Mouse (Mus musculus): Measurements from ENCODE around the gene Acer3.
"Not testable (repeated sequence)": the region's sequence is repeated elsewhere in the genome, so short reads cannot be mapped to it uniquely, and the experiment has no call there.

Gene Acer3

GRCm38 (mm10) chr7:98289585-98289984 lies 31.4 kb downstream of the Acer3 start:
- DNase-seq (ENCODE audit: low spot score in 2 of 2), result no peak

GRCm38 (mm10) chr7:98276263-98276662 lies 44.7 kb downstream of the Acer3 start:
- no peak for DNase-seq (ENCODE audit: low spot score in 2 of 2)

- not testable (repeated sequence) for DNase-seq (ENCODE audit: low spot score in 2 of 2)
These were observed 52.8 kb downstream of the Acer3 start for GRCm38 (mm10) chr7:98268166-98268565.

DNA sequence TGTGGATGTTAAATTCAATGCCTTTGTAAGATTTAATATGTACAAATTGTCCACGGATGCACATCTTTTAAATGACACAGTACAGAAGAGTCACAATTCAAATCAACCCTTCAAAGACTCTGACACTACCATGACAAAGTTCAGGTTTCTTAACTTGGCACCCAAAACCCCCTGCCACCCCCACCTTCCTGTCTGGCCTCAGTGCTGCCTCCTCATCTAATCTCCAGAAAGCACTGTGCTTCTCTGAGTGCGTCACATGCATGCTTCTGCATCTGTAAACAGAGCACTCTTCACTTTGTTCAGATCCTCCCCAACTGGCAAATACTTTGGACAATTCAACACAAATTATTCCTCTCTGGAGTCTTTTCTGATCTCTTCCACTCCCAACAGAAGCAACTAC lies 68.5 kb downstream of the Acer3 start:
- no peak for DNase-seq (ENCODE audit: low spot score in 2 of 2)

DNA sequence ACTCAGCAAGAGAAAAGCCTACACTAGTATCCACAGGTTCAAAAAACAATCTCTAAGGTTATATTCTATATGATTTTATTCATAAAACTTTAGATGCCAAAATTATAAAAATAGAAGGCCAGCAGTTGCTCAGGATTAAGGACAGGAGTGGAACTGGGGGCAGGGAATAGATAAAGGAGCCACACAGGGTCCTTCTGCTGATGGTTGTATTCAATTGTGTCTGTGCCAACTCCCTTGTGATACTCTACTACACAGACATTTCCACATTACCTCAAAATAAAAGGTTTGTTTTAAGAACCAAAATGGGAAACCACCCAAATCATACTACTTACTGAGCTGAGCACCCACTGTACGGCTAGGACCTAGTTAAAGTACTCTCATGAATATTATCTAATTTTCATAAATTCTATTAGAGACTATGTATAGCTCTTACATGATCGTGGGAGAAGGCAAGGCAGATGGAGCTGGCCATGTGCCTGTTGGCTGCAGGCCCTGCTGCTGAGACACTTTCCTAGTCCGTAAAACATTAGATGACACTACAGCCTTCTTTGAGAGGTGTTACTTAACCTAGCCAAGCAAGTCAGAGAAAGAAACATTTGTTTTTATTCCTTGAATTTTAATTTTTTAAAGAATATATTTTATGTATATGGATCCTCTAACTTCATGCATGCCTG lies 84.2 kb downstream of the Acer3 start:
- DNase-seq (ENCODE audit: low spot score in 2 of 2), result peak in 1 of 2 experiments; percentile 44

DNA sequence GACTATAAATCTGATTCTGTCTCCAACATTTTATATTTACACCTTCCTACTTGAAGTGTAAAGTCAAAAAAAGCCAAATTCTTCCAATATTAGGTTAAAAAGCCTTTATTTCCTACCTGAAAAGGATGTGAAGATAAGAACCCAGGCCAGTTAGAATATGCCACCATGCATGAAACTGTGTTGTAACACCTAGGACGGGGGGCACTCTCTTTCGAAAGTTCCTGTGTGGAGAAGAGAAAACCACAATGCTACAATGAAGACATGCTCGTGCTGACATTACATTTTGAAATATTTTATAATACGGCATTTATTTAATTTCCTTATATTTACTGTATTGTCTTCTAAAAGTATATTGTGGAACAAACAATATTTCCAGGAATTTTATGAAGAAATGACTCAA lies 97.2 kb downstream of the Acer3 start:
- no peak for DNase-seq (ENCODE audit: low spot score in 2 of 2)

DNA sequence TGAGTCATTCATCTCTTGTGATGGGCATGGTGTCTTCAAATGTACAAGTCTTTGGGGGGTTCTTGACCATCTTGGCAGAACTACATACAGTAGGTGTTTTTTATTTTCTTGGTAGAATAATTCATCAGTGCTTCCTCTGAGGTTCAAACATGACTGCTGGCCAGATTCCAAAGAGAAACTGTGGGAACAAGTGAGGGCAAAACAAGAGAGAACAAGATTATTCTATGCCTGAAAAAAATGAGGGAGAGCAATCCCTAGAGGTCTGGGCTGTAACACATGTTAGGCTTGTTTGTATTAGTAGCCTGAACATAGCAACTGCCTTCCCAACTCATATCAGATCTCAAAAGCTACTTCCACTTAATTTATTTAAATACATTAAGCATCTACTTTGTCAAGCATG lies 104.3 kb downstream of the Acer3 start:
- no peak for DNase-seq (ENCODE audit: low spot score in 2 of 2)

GRCm38 (mm10) chr7:98202946-98203345 lies 118.1 kb downstream of the Acer3 start:
- DNase-seq (ENCODE audit: low spot score in 2 of 2), result no peak

DNA sequence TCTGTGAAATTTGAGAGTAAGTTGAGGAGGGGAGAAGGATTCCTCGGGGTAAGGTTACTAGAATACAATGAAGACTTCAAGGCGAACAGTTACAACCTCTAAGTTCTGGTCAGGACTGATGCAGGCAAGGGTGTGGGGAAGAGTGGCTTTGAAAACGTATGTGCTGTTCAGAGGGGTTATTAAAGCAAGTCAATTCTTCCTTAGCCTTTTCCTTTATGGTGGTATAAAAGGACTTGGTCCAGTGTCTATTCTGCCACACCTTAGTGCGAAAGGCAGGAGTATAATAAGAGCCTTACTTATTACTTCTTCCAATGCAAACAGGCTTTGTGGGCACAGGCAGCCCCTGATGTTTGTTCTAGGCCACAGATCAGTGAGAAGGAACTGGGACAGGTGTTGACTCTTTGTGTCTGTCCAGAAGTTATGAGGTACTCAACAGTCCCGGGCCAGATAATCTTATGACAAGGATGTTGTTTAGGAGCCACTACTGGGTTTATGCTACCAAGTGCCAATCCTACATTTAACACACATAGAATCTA lies 119.4 kb downstream of the Acer3 start:
- DNase-seq (ENCODE audit: low spot score in 2 of 2), result no peak

DNA sequence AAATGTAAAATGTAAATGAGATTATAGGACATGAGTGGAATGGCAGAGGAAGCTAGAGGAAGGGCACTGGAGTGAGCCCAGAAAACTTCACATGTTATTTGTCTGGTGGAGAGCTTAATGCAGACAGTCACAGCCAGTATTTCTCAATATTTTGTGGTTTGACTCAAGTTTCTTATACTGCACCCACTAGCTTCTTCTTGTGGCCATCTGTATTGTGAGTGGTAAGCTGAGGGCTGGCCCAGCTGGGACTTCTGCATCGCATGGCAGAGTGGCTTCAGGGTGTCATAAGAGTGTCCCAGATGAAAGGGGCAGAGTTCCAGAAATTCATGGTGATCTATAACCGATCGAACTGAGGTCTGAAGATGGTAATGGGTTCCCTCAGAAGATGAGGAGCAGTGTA lies 120.6 kb downstream of the Acer3 start:
- no peak for DNase-seq (ENCODE audit: low spot score in 2 of 2)

GRCm38 (mm10) chr7:98199381-98199780 lies 121.6 kb downstream of the Acer3 start, which contains the start of gene B3gnt6:
Gene B3gnt6, minus strand, starts transcription at chr7:98199481.
- DNase-seq (ENCODE audit: low spot score in 2 of 2), result no peak

DNA sequence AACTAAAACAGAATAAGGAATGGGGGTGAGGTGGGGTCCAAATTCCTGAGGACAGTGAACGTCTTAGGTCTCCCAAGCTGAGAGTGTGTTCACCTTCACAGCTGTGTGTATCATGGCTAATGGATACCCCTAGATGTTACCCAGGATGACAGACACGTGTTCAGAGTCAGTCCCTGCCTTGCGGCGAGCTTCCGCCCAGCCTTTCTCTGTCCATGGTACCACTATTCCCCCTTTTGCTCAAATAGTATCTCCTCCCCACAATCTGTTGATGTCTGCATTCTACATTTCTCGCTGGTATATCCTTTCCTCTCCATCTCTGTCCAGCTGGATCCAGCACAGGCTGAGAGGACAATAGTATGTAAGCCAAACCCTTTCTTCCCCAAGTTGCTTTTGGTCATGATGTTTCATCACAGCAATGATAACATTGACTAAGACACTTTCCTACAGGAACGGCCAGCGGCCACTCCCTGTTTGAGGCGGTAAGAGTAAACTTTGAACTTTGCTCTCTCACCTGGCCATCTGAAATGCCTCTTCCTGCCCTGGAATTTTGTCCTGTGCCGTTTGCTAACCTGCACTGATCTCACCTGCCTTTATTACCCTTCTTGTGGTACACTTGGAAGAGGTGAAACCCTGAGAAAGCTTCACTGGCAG lies 125.7 kb downstream of the Acer3 start:
- DNase-seq (ENCODE audit: low spot score in 2 of 2), result no peak

DNA sequence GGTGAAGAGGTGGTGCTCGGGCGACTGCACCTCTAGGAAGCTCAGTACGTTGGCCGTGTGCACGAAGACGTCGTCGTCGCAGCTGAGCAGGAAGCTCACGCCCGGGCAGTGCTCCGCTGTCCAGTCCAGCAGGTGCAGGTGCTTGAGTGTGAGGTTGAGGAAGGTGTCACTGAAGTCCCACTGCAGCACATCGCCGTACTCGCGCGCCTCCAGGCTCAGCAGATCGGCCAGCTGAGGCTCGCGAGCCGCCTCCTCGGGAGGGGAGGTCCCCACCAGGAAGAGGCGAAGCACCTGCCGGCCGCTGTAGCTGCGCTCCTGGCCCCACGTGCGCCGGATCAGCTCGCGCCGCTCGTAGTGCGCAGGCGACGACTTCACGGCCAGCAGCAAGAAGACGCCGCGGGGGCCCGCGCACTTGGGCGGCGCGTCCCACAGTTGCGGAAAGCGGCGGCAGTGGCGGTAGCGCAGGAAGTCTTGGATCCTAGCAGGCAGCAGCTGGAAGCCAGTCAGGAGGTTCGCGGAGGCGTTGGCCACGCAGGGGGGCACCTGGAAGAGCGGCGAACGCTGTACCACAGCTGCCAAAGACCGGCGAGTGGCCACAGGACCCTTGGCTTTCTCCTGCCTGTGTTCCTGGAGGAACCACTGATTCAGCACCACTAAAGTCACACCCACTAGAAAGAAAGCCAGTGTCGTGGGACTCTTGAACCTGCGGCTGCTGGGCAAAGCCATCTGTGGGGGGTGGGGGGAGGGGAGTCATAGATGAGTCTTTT lies 126.8 kb downstream of the Acer3 start:
- DNase-seq (ENCODE audit: low spot score in 2 of 2), result peak in 1 of 2 experiments; percentile 23

GRCm38 (mm10) chr7:98193515-98194025 lies 127.4 kb downstream of the Acer3 start:
- peak in 1 of 2 experiments; percentile 17 for DNase-seq (ENCODE audit: low spot score in 2 of 2)

DNA sequence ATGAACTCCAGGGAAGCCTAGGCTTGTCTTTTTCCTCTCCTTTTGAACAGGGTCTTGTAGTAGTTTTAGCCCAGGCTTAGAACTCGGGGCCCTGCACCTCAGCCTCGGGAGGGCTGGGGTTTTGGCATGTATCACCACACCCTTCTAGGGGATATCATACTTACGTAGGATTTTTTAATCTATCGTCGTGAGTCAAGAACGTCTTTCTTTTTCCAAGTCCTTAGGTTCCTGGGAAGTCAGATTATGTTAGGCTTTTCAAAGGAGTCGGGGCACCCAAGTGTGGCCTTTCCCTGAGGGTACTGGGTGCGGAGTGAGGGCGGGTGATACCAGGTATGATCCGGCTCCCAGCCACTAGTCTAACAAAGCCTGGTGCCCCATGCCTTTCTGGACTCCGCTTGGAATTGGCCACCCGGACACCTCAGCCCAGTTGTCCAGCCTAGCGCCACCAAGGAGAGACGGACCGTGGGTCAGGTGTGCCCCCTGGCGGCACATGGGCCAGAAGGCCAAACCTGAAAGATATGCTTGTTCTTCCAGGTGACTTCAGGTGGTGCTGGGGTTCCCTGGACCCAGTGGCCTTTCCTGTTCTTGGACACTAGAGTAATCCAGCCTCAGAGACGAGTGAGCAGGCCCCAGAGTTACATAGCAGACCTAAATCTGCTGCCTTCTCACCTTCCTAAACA lies 129.3 kb downstream of the Acer3 start:
- DNase-seq (ENCODE audit: low spot score in 2 of 2), result no peak

GRCm38 (mm10) chr7:98190578-98190977 lies 130.4 kb downstream of the Acer3 start:
- DNase-seq (ENCODE audit: low spot score in 2 of 2), result no peak

DNA sequence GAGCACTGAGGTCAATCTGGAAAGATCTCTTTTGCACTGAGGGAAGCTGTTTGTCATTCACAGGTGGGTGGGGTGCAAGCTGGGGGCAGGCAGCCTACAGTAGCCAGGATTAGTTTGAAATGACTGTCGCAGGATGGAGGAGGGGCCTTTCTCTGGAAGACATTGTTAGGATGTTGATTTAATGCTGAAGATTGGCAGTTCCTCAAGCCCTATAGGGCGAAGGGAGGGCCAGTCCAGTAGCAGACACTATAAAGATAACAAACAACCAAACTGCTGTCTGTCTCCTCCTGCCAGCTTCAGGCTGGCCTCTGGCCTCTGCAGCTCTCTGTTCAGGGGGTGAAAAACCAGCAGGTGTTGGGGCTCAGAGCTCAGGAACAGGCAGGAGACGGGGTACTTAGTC lies 131.3 kb downstream of the Acer3 start:
- no peak for DNase-seq (ENCODE audit: low spot score in 2 of 2)

DNA sequence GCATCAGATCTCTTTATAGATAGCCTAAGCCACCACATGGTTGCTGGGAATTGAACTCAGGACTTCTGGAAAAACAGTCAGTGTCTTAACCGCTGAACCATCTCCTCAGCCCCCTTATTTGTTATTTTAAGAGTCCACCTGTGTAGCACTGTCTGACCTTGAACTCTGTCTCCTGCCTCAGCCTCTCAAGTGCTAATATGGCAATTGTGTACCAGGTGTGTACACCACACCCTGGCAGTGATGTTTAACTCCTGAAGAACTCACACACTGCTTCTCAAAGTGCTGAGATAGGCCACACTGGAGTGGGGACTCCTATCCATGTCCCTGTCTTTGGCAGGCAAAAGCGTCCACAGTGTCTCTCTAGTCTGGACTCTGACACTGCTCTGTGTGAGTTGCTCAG lies 132.3 kb downstream of the Acer3 start:
- no peak for DNase-seq (ENCODE audit: low spot score in 2 of 2)

- DNase-seq (ENCODE audit: low spot score in 2 of 2), result no peak
These were observed 132.8 kb downstream of the Acer3 start for GRCm38 (mm10) chr7:98188238-98188637.

DNA sequence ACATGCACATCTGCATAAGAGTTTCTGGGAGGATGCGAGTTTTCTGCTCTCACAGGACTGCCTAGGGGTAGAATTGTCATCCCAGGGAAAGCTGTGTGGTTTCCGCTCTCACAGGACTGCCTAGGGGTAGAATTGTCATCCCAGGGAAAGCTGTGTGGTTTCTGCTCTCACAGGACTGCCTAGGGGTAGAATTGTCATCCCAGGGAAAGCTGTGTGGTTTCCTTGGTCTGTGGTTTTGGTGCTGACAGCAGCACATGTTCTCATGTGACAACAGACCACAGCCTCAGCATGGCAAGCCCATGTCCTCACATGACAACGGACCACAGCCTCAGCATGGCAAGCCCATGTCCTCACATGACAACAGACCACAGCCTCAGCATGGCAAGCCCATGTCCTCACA lies 133.7 kb downstream of the Acer3 start:
- DNase-seq (ENCODE audit: low spot score in 2 of 2), result not testable (repeated sequence)

DNA sequence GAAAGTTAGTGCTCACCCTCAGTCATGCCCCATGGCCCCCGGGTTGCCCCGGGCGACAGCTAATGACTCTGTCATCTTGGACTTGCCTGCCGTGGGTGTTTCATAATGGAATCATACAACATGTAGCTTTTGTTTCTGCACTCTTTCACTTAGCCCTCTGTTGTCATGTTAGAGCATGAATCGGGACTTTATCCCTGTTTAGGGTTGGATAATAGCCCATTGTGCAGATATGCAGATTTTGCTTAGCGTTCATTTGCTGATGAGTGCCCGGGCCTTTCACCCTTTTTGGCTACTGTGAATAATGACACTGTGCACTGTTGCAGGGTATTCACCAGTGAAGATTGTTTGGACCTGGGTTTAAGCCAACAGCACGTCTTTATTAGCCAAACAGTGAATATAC lies 134.4 kb downstream of the Acer3 start:
- DNase-seq (ENCODE audit: low spot score in 2 of 2), result peak; percentile 30 to 44

DNA sequence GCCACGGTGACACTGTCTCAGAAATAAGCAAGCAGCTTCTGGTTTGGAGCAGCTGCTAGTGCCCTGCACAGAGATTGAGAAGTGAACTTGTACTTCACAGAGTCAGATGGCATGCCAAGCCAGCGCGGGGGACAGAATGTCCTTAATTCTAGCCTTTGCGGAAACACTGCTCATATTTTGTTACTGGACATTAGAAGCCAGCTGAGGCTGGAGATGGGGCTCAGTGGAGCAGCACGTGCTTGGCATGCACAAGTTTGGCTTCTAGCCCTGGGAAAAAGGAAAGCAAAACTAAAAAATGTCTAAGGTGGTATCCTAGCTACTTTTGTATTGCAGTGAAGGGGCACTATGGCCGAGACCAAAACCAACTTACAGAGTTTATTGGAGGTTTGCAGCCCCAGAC lies 135.7 kb downstream of the Acer3 start:
- no peak for DNase-seq (ENCODE audit: low spot score in 2 of 2)

All from left cerebral cortex, adult 9 months (tissue).